Mouse (Mus musculus) midbrain, embryonic 11.5 days (tissue): ENCODE results near the gene Gsg1l. TPM values are rescaled to one million over a fixed set of nuclear protein-coding genes. Genes with fewer than 3 reads are reported as not detected.

ENCODE experiments used
- ATAC-seq: fragments of 200-750 bp; cut with Nextera tagmentation; 2 replicates; pipeline ENCODE4 v1.8.0; 2017; ENCODE audit warnings: moderate TSS enrichment, moderate library complexity; ENCODE audit not compliant: low FRiP score
- DNase-seq: peaks from one replicate; pipeline ENCODE4 v3.0.0; 2015; ENCODE audit warnings: low spot score; ENCODE audit errors: missing footprints
- H3K27ac ChIP-seq: fragments of 300-500 bp; sonication (generic); 2 replicates; pipeline ENCODE4 v1.5.1; 2014; ENCODE audit warnings: low read depth, low read length
- H3K27me3 ChIP-seq: fragments of 300-500 bp; sonication (generic); 2 replicates; pipeline ENCODE4 v1.6.1; 2014; ENCODE audit warnings: mild to moderate bottlenecking, low read length, moderate library complexity, mixed read lengths; ENCODE audit not compliant: control insufficient read depth, insufficient read depth
- H3K36me3 ChIP-seq: fragments of 300-500 bp; sonication (generic); 2 replicates; pipeline ENCODE4 v1.6.1; 2014; ENCODE audit warnings: mild to moderate bottlenecking, low read length, moderate library complexity, mixed read lengths; ENCODE audit not compliant: control insufficient read depth, insufficient read depth
- H3K4me1 ChIP-seq: fragments of 300-500 bp; sonication (generic); 2 replicates; pipeline ENCODE4 v1.6.1; 2014; ENCODE audit warnings: low read length; ENCODE audit not compliant: control insufficient read depth, insufficient read depth
- H3K4me2 ChIP-seq: fragments of 300-500 bp; sonication (generic); 2 replicates; pipeline ENCODE4 v1.6.1; 2014; ENCODE audit warnings: mild to moderate bottlenecking, moderate library complexity
- H3K4me3 ChIP-seq: fragments of 300-500 bp; sonication (generic); 2 replicates; pipeline ENCODE4 v1.5.1; 2014; ENCODE audit warnings: low read depth, low read length
- H3K9ac ChIP-seq: fragments of 300-500 bp; sonication (generic); 2 replicates; pipeline ENCODE4 v1.6.1; 2014; ENCODE audit warnings: low read length
- H3K9me3 ChIP-seq: fragments of 300-500 bp; sonication (generic); 2 replicates; pipeline ENCODE4 v1.6.1; 2016; ENCODE audit warnings: low read length; ENCODE audit not compliant: control insufficient read depth
- WGBS: fragments of 180-500 bp; shearing (Covaris S2); extraction: QIAGEN DNeasy Blood & Tissue Kit; methylation state at CpG from one replicate; pipeline ENCODE4 v1.1.7; 2014; 5-methylcytosine and 5-hydroxymethylcytosine counted together
- polyA plus RNA-seq: library from polyadenylated mRNA; unstranded; fragments of >200 nt; fragmentation: Nextera tagmentation; extraction: Ambion mirVana; gene quantifications from 2 replicates; pipeline ENCODE4 v1.2.1, GENCODE M21; 2014

Gsg1l gene
- polyA plus RNA-seq, 1 experiment from 2014 or later: 2.1 TPM

DNA sequence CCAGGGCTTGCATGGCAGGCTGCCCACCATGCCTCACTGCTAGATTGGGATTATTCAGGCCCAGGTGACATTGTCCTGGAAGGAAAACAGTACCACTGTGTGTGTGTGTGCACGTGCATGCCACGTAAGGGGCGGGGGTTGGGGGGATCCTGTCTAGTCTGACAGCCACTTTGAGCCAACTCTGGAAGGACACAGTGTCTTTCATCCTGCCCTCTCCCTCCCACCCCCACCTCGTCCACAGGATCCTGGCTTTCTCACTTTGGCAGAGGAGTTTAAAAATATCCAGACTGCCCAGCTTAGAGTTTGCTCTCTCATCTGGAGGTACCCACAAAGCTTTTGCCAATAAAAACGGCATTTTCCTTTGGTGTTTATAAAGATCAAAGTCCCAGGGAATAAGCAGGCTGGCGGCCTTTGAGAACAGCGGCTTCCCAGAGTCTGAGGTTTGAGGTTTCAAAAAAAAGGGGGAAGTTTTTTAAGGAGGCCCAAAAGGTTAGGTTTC, 110.0 kb downstream of the Gsg1l start:
- Histone ChIP-seq H3K9ac (no peak overlapping the region), H3K9me3 (no peaks in the 10 kb centered on the region), H3K4me3 (no peak overlapping the region), H3K27ac (no peak overlapping the region; the same call in 1 of the 2 replicates), H3K4me1 (0 out of 2 replicates have a peak, but pooled peaks cover 7% of the 10 kb centered on the region), H3K36me3 (no peaks in the 10 kb centered on the region), H3K4me2 (no peak overlapping the region), H3K27me3 (no peaks in the 10 kb centered on the region)
- DNase-seq (no peak), ATAC-seq (no peak)
- 41% methylated on average over 7 of the region's 7 CpGs for WGBS

DNA sequence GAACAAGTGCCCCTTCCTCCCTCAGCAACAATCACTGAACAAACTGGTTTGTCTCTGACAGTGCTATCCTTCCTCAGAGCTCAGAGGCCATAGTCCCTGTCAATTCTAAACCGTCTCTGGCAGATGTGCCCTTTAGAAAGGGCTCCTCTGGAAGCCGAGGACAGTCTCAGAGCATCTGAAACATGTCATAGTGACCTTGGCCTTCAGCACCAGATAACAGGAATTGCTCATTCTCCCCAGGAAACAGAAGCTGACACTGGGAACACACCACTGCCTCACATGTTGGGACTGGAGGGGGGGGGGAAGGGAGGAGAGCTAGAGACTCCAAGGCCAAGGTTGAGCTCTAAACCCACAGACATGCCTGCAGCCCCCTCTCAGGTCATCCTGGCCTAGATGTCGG, 113.1 kb downstream of the Gsg1l start:
- Histone ChIP-seq H3K4me2 (no peak overlapping the region), H3K4me3 (no peak overlapping the region), H3K27ac (no peak overlapping the region), H3K4me1 (peaks cover 21% of the 10 kb centered on the region), H3K27me3 (no peaks in the 10 kb centered on the region), H3K9me3 (no peaks in the 10 kb centered on the region), H3K36me3 (no peaks in the 10 kb centered on the region), H3K9ac (no peak overlapping the region)
- no peak for ATAC-seq
- 90% methylated on average over 3 of the region's 3 CpGs for WGBS
- DNase-seq: no peak

DNA sequence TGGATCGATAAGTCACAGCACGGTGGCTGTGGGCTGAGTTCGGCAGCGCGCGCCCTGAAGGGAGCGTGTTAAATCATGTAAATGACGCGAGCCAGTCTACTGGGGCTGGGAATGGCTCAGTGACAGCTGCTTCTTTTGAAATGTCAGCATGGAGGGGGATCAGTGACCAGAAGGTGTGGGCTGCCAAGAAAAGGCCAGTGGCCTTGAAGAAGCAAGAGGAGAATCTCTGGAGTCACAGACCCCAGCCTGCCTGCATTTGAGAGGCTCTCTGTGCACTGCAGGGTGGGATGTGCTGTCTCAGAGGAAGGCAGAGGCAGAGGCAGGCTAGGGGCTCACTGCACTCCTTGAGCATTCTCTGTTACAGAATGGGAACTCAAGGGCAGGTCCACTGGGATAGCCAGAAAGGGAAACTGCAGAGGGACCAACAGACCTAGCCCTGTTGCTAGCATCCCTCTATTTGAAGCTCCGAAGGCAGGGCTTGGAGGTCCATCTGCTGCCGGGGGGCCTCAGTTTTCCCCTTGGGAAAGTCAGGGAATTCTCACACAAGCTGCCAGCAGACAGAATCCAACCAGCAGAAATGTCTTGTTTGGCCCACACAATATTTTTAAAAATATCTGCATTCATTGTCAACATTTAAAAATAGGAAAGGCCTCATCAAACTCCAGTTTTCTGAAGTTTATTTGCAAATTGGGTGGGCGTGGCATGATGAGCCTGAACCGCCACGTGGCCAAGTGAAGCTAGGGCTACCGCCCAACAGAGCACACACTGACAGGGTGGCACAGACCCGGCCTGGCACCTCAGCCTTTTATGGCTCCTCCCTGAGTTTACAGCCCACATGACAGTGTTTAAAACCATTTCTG, 115.6 kb downstream of the Gsg1l start:
- ATAC-seq: peak; percentile 68
- Histone ChIP-seq H3K9me3 (no peaks in the 10 kb centered on the region), H3K4me2 (no peak overlapping the region), H3K27me3 (no peaks in the 10 kb centered on the region), H3K9ac (0 out of 2 replicates have a peak overlapping the region, but pooled peaks have one; percentile 1), H3K4me1 (peaks cover 17% of the 10 kb centered on the region), H3K36me3 (no peaks in the 10 kb centered on the region), H3K4me3 (no peak overlapping the region), H3K27ac (peak overlapping the region; percentile 72)
- DNase-seq: peak; percentile 89
- 47% methylated on average over 16 of the region's 16 CpGs for WGBS

DNA sequence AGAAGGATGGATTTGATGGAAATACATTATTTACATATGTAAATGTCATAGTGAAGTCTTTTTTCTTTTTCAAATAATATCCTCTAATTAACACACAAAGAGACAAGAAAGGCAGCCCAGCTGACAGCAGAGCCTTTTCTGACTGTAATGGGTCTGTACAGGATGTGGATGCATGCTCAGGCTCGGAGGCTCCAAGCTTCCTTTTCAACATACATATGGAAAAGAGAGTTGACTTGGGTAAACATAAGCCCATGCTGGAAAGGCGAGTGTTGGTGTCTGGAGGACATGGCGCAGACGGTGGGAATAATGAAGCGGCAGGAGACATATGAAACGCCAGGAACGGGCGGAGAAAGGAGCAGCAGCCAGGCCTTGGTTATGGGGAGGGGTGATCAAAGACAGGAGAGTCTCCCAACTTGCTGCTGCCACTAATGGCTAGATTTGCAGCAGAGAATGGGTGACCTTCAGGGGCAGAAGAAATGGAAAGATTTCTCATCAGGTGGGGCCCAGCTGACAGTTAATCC, 118.1 kb downstream of the Gsg1l start:
- WGBS: 55% methylated on average over 8 of the region's 8 CpGs
- H3K27ac ChIP-seq: no peak overlapping the region; the same call in 1 of the 2 replicates
- H3K36me3 ChIP-seq: no peaks in the 10 kb centered on the region
- no peak overlapping the region for H3K4me2 ChIP-seq
- no peak overlapping the region for H3K9ac ChIP-seq
- ATAC-seq (no peak), DNase-seq (peak; percentile 81)
- no peak overlapping the region for H3K4me3 ChIP-seq
- no peaks in the 10 kb centered on the region for H3K9me3 ChIP-seq
- H3K4me1 ChIP-seq: peaks cover 14% of the 10 kb centered on the region
- no peaks in the 10 kb centered on the region for H3K27me3 ChIP-seq

DNA sequence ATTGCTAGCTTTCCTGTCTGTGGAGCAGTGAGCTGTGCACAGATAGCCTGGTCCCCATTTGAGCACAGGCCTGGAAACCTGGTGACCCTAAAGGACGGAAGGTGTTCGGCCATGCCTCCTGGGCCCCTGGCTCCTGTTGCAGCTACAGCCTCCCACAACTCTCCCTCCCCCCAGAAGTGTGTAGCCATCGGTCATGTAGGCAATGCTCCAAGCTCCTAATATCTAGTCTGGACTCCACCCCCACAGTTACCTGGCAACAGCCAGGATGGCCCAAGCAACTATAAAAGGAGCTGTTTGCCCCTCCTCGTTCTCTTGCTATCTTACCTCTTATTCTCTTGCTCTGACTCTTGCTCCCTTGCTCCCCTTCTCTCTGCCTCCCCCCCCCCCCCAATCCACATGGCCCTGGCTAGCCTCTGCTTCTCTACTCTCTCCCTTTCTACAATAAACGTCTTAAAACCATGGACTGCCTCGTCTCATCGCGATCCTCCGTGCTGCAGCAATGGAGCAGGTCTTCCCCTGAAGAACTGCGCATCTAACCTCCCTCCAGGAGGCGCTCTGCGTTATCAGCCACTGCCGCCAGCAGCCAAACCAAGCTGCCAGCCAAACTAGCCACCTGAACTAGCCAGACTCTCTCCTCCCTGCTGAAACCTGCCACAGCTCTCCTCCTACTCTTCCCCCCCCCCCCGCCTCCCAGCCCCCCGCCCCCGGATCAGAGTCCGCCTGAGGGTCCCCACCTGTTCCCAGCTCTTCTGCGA, 122.7 kb downstream of the Gsg1l start:
- no peak overlapping the region for H3K4me2 ChIP-seq
- H3K9ac ChIP-seq: no peak overlapping the region
- no peaks in the 10 kb centered on the region for H3K36me3 ChIP-seq
- H3K4me1 ChIP-seq: peaks cover 3% of the 10 kb centered on the region; the same call in 1 of the 2 replicates
- no peak for ATAC-seq
- WGBS: 62% methylated on average over 17 of the region's 18 CpGs
- H3K27me3 ChIP-seq: no peaks in the 10 kb centered on the region
- no peak overlapping the region for H3K27ac ChIP-seq
- H3K4me3 ChIP-seq: no peak overlapping the region
- no peaks in the 10 kb centered on the region for H3K9me3 ChIP-seq
- DNase-seq: peak; percentile 51

DNA sequence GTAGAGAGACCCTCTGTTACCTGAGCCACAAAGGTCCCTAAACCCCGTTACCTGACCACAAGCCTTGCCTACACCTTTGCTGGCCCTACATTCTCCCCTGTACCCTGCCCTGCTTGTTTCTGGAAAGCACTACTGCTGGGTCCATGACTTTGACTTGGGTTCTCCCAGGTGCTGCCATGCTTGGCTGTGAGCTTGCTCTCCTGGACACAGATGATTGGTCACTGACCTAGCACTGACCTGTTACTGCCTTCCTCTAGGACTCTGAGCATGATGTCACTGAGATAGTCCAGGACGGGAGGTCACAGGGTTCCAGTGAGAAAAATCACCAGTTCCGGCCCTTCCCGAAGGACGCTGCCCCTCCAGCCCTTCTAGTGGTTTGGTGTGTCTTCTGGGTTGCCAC, 123.4 kb downstream of the Gsg1l start:
- no peaks in the 10 kb centered on the region for H3K27me3 ChIP-seq
- no peak overlapping the region for H3K4me2 ChIP-seq
- no peaks in the 10 kb centered on the region for H3K9me3 ChIP-seq
- ATAC-seq (no peak), DNase-seq (peak; percentile 72)
- H3K4me3 ChIP-seq: no peak overlapping the region
- WGBS: 93% methylated on average over 5 of the region's 5 CpGs
- H3K9ac ChIP-seq: no peak overlapping the region
- H3K36me3 ChIP-seq: no peaks in the 10 kb centered on the region
- H3K27ac ChIP-seq: no peak overlapping the region
- no peaks in the 10 kb centered on the region; the same call in 1 of the 2 replicates for H3K4me1 ChIP-seq

DNA sequence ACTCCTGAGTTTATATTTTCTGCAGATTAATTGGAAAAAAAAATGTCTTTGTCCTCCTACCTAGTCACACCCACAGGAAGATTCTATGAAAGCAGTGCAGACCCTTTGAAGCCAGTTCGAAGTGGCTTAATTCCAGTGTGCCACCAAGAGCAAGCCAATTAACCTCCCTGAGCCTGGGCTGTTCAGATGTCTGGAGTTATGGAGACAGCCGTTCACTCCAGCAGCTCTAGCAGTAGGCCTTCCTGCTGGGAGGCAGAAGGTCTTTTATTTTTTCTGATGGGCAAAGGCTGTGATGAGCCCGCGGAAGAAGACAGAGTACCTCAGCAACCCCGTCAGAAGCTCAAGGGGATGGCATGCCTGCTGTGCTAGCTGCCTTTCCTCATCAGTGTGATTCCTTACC, 127.2 kb downstream of the Gsg1l start:
- H3K27ac ChIP-seq: no peak overlapping the region
- H3K4me3 ChIP-seq: no peak overlapping the region
- no peak overlapping the region for H3K9ac ChIP-seq
- ATAC-seq (no peak), DNase-seq (no peak)
- no peaks in the 10 kb centered on the region for H3K36me3 ChIP-seq
- no peaks in the 10 kb centered on the region for H3K27me3 ChIP-seq
- WGBS: 53% methylated on average over 5 of the region's 5 CpGs
- H3K4me2 ChIP-seq: no peak overlapping the region
- H3K4me1 ChIP-seq: no peaks in the 10 kb centered on the region; the same call in 1 of the 2 replicates
- no peaks in the 10 kb centered on the region for H3K9me3 ChIP-seq

DNA sequence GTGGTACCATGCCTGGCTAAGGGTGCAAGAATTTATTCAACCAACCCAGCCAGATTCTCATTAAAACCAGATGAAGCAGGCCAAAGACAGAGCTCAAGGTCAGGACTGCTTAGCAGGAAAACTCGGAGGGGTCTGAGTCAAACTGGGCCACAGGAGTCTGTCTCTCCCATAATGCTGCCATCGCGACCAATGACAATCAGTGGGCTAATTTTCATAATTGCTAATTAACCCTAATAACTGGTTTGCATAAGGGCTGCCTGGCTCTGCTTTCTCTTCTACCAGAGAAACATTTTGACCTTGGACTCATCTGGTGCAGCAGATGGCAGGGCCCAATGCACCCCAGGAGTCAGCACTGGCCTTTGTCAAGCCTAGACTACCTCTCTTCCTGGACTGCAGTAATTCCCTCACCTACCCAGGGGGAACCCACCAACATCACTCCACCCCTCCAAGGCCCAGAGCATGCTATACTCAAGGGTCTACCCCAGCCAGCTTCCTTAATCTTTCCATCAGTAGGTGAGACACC, 127.8 kb downstream of the Gsg1l start:
- Histone ChIP-seq H3K4me1 (no peaks in the 10 kb centered on the region; the same call in 1 of the 2 replicates), H3K36me3 (no peaks in the 10 kb centered on the region), H3K27ac (no peak overlapping the region), H3K27me3 (no peaks in the 10 kb centered on the region), H3K9me3 (no peaks in the 10 kb centered on the region), H3K4me2 (no peak overlapping the region), H3K4me3 (no peak overlapping the region), H3K9ac (no peak overlapping the region)
- DNase-seq (no peak), ATAC-seq (no peak)
- 83% methylated on average over 3 of the region's 3 CpGs for WGBS
